Mouse (Mus musculus) ES-Bruce4 (cell line): ENCODE results near the gene Hand2. TPM values are rescaled to one million over a fixed set of nuclear protein-coding genes. Genes with fewer than 3 reads are reported as not detected.

Experiments used
- H3K27ac ChIP-seq: 2 replicates; pipeline ENCODE4 v1.5.1; 2012; ENCODE audit warnings: low read length, inconsistent platforms; ENCODE audit not compliant: insufficient read depth
- H3K27me3 ChIP-seq: 2 replicates; pipeline ENCODE4 v1.6.1; 2012; ENCODE audit warnings: mild to moderate bottlenecking, low read length, inconsistent platforms; ENCODE audit not compliant: control insufficient read depth, poor library complexity, insufficient read depth, severe bottlenecking
- H3K36me3 ChIP-seq: 2 replicates; pipeline ENCODE4 v1.6.1; 2012; ENCODE audit warnings: inconsistent platforms, mild to moderate bottlenecking, low read length, moderate library complexity; ENCODE audit not compliant: control insufficient read depth, poor library complexity, insufficient read depth, severe bottlenecking
- H3K4me1 ChIP-seq: one replicate; pipeline ENCODE4 v1.8.1; 2011; ENCODE audit warnings: low read length; ENCODE audit not compliant: control insufficient read depth, insufficient read depth
- H3K4me3 ChIP-seq: 2 replicates; pipeline ENCODE4 v1.5.1; 2011; ENCODE audit warnings: low read depth, mild to moderate bottlenecking, low read length
- H3K9ac ChIP-seq: 2 replicates; pipeline ENCODE4 v1.6.1; 2012; ENCODE audit warnings: low read depth, mild to moderate bottlenecking, inconsistent platforms; ENCODE audit not compliant: poor library complexity, severe bottlenecking
- H3K9me3 ChIP-seq: replicated peaks from 2 replicates; pipeline ENCODE4 v1.6.1; 2012; ENCODE audit warnings: mild to moderate bottlenecking, low read length, inconsistent platforms; ENCODE audit not compliant: control insufficient read depth, poor library complexity, insufficient read depth, severe bottlenecking
- CTCF ChIP-seq: IDR thresholded peaks from one replicate; pipeline ENCODE4 v1.8.1; 2011; ENCODE audit warnings: low read depth, low read length
- EP300 ChIP-seq: IDR thresholded peaks from 2 replicates; pipeline ENCODE4 v1.6.1; 2011; ENCODE audit warnings: low read depth, low read length; ENCODE audit not compliant: insufficient read depth
- POLR2A ChIP-seq: IDR thresholded peaks from one replicate; pipeline ENCODE4 v1.8.1; 2011; ENCODE audit warnings: low read length; ENCODE audit not compliant: insufficient read depth
- polyA plus RNA-seq: library from polyadenylated mRNA; stranded (reverse); fragments of >200 nt; gene quantifications from 2 replicates; pipeline ENCODE4 v1.2.4, GENCODE M21; 2011; ENCODE audit warnings: low read depth; ENCODE audit not compliant: missing spikeins, insufficient read depth, insufficient read length

Gene Hand2
- polyA plus RNA-seq, 1 experiment: not detected

GRCm38 (mm10) chr8:57328161-57328920, 7.6 kb downstream of the Hand2 start:
- H3K4me3 ChIP-seq: peak overlapping the region; percentile 27; the same call in 1 of the 2 replicates

DNA sequence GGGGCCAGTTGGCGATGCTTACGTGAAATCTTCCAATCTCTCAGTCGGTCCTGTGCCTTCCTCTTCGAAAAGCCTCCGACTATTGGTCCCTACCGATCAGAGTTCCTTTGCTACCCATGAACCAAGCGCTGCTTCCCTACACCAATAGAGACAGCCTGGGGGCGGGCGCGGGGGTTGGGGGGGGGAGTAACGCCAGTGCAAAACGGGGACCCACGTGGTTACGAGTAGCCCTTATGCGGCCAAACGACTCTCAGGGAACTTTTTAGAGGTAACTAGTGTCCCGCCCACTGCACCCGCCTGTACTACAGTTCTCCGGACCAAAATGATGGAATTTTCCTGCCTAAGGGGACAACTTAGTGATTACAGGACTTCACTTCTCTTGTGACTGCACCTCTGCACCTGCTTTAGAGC, 8.2 kb downstream of the Hand2 start:
- H3K4me3 ChIP-seq: peak overlapping the region; percentile 27; the same call in 1 of the 2 replicates

More at GRCm38 (mm10) chr8:57328161-57328920, 7.6 kb downstream of the Hand2 start:
- Histone ChIP-seq H3K27me3 (peaks cover 89% of the 10 kb centered on the region), H3K27ac (no peak overlapping the region), H3K9ac (no peak overlapping the region), H3K4me1 (no peaks in the 10 kb centered on the region), H3K36me3 (no peaks in the 10 kb centered on the region), H3K9me3 (no peaks in the 10 kb centered on the region)
- TF ChIP-seq CTCF: no peak
- TF ChIP-seq POLR2A: no peak
- no peak for TF ChIP-seq EP300

DNA sequence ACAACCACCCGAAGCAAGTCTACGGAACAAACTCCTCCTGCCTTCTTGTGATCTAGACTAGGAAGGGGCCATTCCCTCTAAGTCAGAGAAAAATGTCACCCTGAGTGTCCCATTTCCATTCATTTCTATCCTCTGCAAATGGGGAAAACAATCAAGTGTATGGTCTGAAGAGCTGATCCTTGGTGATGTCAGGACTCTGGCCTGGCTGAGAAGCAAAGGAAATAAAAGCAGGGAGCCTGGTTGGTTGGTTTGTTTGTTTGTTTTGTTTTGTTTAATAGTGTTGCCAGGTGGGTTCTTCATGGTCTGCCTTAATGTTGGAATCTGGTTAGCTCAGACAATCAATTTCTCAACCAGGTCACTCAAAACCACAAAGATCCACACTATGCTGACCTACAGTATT, 9.3 kb downstream of the Hand2 start:
- H3K4me3 ChIP-seq: no peak overlapping the region
- no peak for TF ChIP-seq EP300
- no peak for TF ChIP-seq POLR2A
- TF ChIP-seq CTCF: no peak
- H3K36me3 ChIP-seq: no peaks in the 10 kb centered on the region
- no peak overlapping the region for H3K27ac ChIP-seq
- no peaks in the 10 kb centered on the region for H3K4me1 ChIP-seq
- no peak overlapping the region for H3K9ac ChIP-seq
- H3K27me3 ChIP-seq: peaks cover 88% of the 10 kb centered on the region
- no peaks in the 10 kb centered on the region for H3K9me3 ChIP-seq

More for the DNA sequence above, 8.2 kb downstream of the Hand2 start:
- no peak for TF ChIP-seq EP300
- TF ChIP-seq CTCF: no peak
- TF ChIP-seq POLR2A: no peak
- Histone ChIP-seq H3K27me3 (peaks cover 87% of the 10 kb centered on the region), H3K27ac (no peak overlapping the region), H3K9ac (no peak overlapping the region), H3K9me3 (no peaks in the 10 kb centered on the region), H3K36me3 (no peaks in the 10 kb centered on the region), H3K4me1 (no peaks in the 10 kb centered on the region)

GRCm38 (mm10) chr8:57331727-57332630, 11.2 kb downstream of the Hand2 start:
- no peaks in the 10 kb centered on the region for H3K4me1 ChIP-seq
- no peak overlapping the region for H3K4me3 ChIP-seq
- no peak for TF ChIP-seq EP300
- TF ChIP-seq CTCF: no peak
- no peak for TF ChIP-seq POLR2A
- H3K27ac ChIP-seq: no peak overlapping the region
- H3K36me3 ChIP-seq: no peaks in the 10 kb centered on the region
- no peaks in the 10 kb centered on the region for H3K9me3 ChIP-seq
- H3K9ac ChIP-seq: no peak overlapping the region
- peaks cover 82% of the 10 kb centered on the region for H3K27me3 ChIP-seq

GRCm38 (mm10) chr8:57332676-57333482, 12.1 kb downstream of the Hand2 start:
- Histone ChIP-seq H3K27ac (no peak overlapping the region), H3K9ac (no peak overlapping the region), H3K36me3 (no peaks in the 10 kb centered on the region), H3K4me3 (no peak overlapping the region), H3K9me3 (no peaks in the 10 kb centered on the region), H3K27me3 (peaks cover 80% of the 10 kb centered on the region), H3K4me1 (no peaks in the 10 kb centered on the region)
- TF ChIP-seq EP300 (no peak), POLR2A (no peak), CTCF (no peak)
